Mouse (Mus musculus): ENCODE results near the gene Prrt3. TPM values are rescaled to one million over a fixed set of nuclear protein-coding genes. Genes with fewer than 3 reads are reported as not detected.

Gene Prrt3
- polyA plus RNA-seq, 1 experiment from 2014 or later, result 0.61 TPM

- Histone ChIP-seq H3K4me3 (ENCODE audit: low read depth, low read length) (peak overlapping the region; percentile 39), H3K27ac (ENCODE audit: low read length) (peak overlapping the region; percentile 76), H3K9ac (replicated peaks; ENCODE audit: low read depth, low read length) (peak overlapping the region; percentile 42), H3K4me1 (ENCODE audit: control insufficient read depth, insufficient read depth, low read length) (0 out of 2 replicates have a peak, but pooled peaks cover 3% of the 10 kb centered on the region), H3K4me2 (replicated peaks; ENCODE audit: low read depth, low read length) (peak overlapping the region; percentile 67), H3K36me3 (ENCODE audit: control insufficient read depth, insufficient read depth, low read length) (no peaks in the 10 kb centered on the region), H3K9me3 (ENCODE audit: control insufficient read depth, low read depth, low read length) (no peaks in the 10 kb centered on the region), H3K27me3 (ENCODE audit: control insufficient read depth, insufficient read depth, low read length) (peaks cover 11% of the 10 kb centered on the region; the same call in 1 of the 2 replicates)
- ATAC-seq (ENCODE audit: insufficient number of reproducible peaks, insufficient read depth, low FRiP score, low read depth), result peak; percentile 29; the same call in 1 of the 2 replicates
- 2% methylated on average over 64 of the region's 65 CpGs for WGBS
Observed at GRCm38 (mm10) chr6:113482477-113483099, 19.1 kb downstream of the Prrt3 start.

GRCm38 (mm10) chr6:113480555-113481373 lies 21.0 kb downstream of the Prrt3 start:
- H3K9ac ChIP-seq (replicated peaks; ENCODE audit: low read depth, low read length), result no peak overlapping the region
- ATAC-seq (ENCODE audit: insufficient number of reproducible peaks, insufficient read depth, low FRiP score, low read depth), result no peak
- H3K27me3 ChIP-seq (ENCODE audit: control insufficient read depth, insufficient read depth, low read length), result peaks cover 11% of the 10 kb centered on the region; the same call in 1 of the 2 replicates
- WGBS, result 53% methylated on average over 18 of the region's 18 CpGs
- H3K36me3 ChIP-seq (ENCODE audit: control insufficient read depth, insufficient read depth, low read length), result no peaks in the 10 kb centered on the region
- H3K4me1 ChIP-seq (ENCODE audit: control insufficient read depth, insufficient read depth, low read length), result 0 out of 2 replicates have a peak, but pooled peaks cover 3% of the 10 kb centered on the region
- H3K4me2 ChIP-seq (replicated peaks; ENCODE audit: low read depth, low read length), result no peak overlapping the region
- no peak overlapping the region for H3K4me3 ChIP-seq (ENCODE audit: low read depth, low read length)
- no peaks in the 10 kb centered on the region for H3K9me3 ChIP-seq (ENCODE audit: control insufficient read depth, low read depth, low read length)
- no peak overlapping the region for H3K27ac ChIP-seq (ENCODE audit: low read length)

GRCm38 (mm10) chr6:113478906-113479305 lies 22.8 kb downstream of the Prrt3 start:
- Histone ChIP-seq H3K27me3 (ENCODE audit: control insufficient read depth, insufficient read depth, low read length) (peaks cover 11% of the 10 kb centered on the region; the same call in 1 of the 2 replicates), H3K9ac (replicated peaks; ENCODE audit: low read depth, low read length) (no peak overlapping the region)
- ATAC-seq (ENCODE audit: insufficient number of reproducible peaks, insufficient read depth, low FRiP score, low read depth), result no peak

GRCm38 (mm10) chr6:113477353-113477752 lies 24.4 kb downstream of the Prrt3 start:
- Histone ChIP-seq H3K27ac (ENCODE audit: low read length) (no peak overlapping the region), H3K4me2 (replicated peaks; ENCODE audit: low read depth, low read length) (no peak overlapping the region), H3K27me3 (ENCODE audit: control insufficient read depth, insufficient read depth, low read length) (peaks cover 6% of the 10 kb centered on the region; the same call in 1 of the 2 replicates), H3K9me3 (ENCODE audit: control insufficient read depth, low read depth, low read length) (no peaks in the 10 kb centered on the region), H3K9ac (replicated peaks; ENCODE audit: low read depth, low read length) (no peak overlapping the region), H3K4me3 (ENCODE audit: low read depth, low read length) (no peak overlapping the region), H3K4me1 (ENCODE audit: control insufficient read depth, insufficient read depth, low read length) (no peaks in the 10 kb centered on the region), H3K36me3 (ENCODE audit: control insufficient read depth, insufficient read depth, low read length) (no peaks in the 10 kb centered on the region)
- no peak for ATAC-seq (ENCODE audit: insufficient number of reproducible peaks, insufficient read depth, low FRiP score, low read depth)
- 14% methylated on average over 7 of the region's 7 CpGs for WGBS

More at GRCm38 (mm10) chr6:113478906-113479305, 22.8 kb downstream of the Prrt3 start:
- WGBS, result 87% methylated on average over 10 of the region's 10 CpGs
- Histone ChIP-seq H3K9me3 (ENCODE audit: control insufficient read depth, low read depth, low read length) (no peaks in the 10 kb centered on the region), H3K4me1 (ENCODE audit: control insufficient read depth, insufficient read depth, low read length) (0 out of 2 replicates have a peak, but pooled peaks cover 1% of the 10 kb centered on the region), H3K4me2 (replicated peaks; ENCODE audit: low read depth, low read length) (no peak overlapping the region), H3K27ac (ENCODE audit: low read length) (no peak overlapping the region), H3K4me3 (ENCODE audit: low read depth, low read length) (no peak overlapping the region), H3K36me3 (ENCODE audit: control insufficient read depth, insufficient read depth, low read length) (no peaks in the 10 kb centered on the region)

- no peak for ATAC-seq (ENCODE audit: insufficient number of reproducible peaks, insufficient read depth, low FRiP score, low read depth)
- Histone ChIP-seq H3K4me2 (replicated peaks; ENCODE audit: low read depth, low read length) (no peak overlapping the region), H3K27ac (ENCODE audit: low read length) (no peak overlapping the region), H3K4me1 (ENCODE audit: control insufficient read depth, insufficient read depth, low read length) (peaks cover 17% of the 10 kb centered on the region; the same call in 1 of the 2 replicates), H3K9me3 (ENCODE audit: control insufficient read depth, low read depth, low read length) (no peaks in the 10 kb centered on the region), H3K9ac (replicated peaks; ENCODE audit: low read depth, low read length) (no peak overlapping the region), H3K36me3 (ENCODE audit: control insufficient read depth, insufficient read depth, low read length) (no peaks in the 10 kb centered on the region), H3K27me3 (ENCODE audit: control insufficient read depth, insufficient read depth, low read length) (0 out of 2 replicates have a peak, but pooled peaks cover 3% of the 10 kb centered on the region), H3K4me3 (ENCODE audit: low read depth, low read length) (no peak overlapping the region)
- WGBS, result 86% methylated on average over 6 of the region's 6 CpGs
Observed at GRCm38 (mm10) chr6:113473715-113474114, 28.0 kb downstream of the Prrt3 start.

GRCm38 (mm10) chr6:113473246-113473645 lies 28.5 kb downstream of the Prrt3 start:
- Histone ChIP-seq H3K4me2 (replicated peaks; ENCODE audit: low read depth, low read length) (no peak overlapping the region), H3K27ac (ENCODE audit: low read length) (no peak overlapping the region), H3K9ac (replicated peaks; ENCODE audit: low read depth, low read length) (no peak overlapping the region), H3K9me3 (ENCODE audit: control insufficient read depth, low read depth, low read length) (no peaks in the 10 kb centered on the region), H3K27me3 (ENCODE audit: control insufficient read depth, insufficient read depth, low read length) (0 out of 2 replicates have a peak, but pooled peaks cover 3% of the 10 kb centered on the region), H3K4me1 (ENCODE audit: control insufficient read depth, insufficient read depth, low read length) (peaks cover 17% of the 10 kb centered on the region; the same call in 1 of the 2 replicates), H3K36me3 (ENCODE audit: control insufficient read depth, insufficient read depth, low read length) (no peaks in the 10 kb centered on the region), H3K4me3 (ENCODE audit: low read depth, low read length) (no peak overlapping the region)
- 66% methylated on average over 2 of the region's 2 CpGs for WGBS
- ATAC-seq (ENCODE audit: insufficient number of reproducible peaks, insufficient read depth, low FRiP score, low read depth), result no peak

- Histone ChIP-seq H3K4me2 (replicated peaks; ENCODE audit: low read depth, low read length) (peak overlapping the region; percentile 57; the same call in 1 of the 2 replicates), H3K27ac (ENCODE audit: low read length) (no peak overlapping the region), H3K9me3 (ENCODE audit: control insufficient read depth, low read depth, low read length) (no peaks in the 10 kb centered on the region), H3K36me3 (ENCODE audit: control insufficient read depth, insufficient read depth, low read length) (no peaks in the 10 kb centered on the region), H3K27me3 (ENCODE audit: control insufficient read depth, insufficient read depth, low read length) (0 out of 2 replicates have a peak, but pooled peaks cover 3% of the 10 kb centered on the region), H3K4me1 (ENCODE audit: control insufficient read depth, insufficient read depth, low read length) (peaks cover 17% of the 10 kb centered on the region; the same call in 1 of the 2 replicates), H3K9ac (replicated peaks; ENCODE audit: low read depth, low read length) (no peak overlapping the region), H3K4me3 (ENCODE audit: low read depth, low read length) (no peak overlapping the region; the same call in 1 of the 2 replicates)
- ATAC-seq (ENCODE audit: insufficient number of reproducible peaks, insufficient read depth, low FRiP score, low read depth), result no peak
- WGBS, result 59% methylated on average over 10 of the region's 10 CpGs
Observed at GRCm38 (mm10) chr6:113472061-113472460, 29.7 kb downstream of the Prrt3 start.

GRCm38 (mm10) chr6:113471297-113471936 lies 30.3 kb downstream of the Prrt3 start, which contains the start of gene Il17rc:
Gene Il17rc, plus strand, starts transcription at chr6:113471427.
- peaks cover 17% of the 10 kb centered on the region; the same call in 1 of the 2 replicates for H3K4me1 ChIP-seq (ENCODE audit: control insufficient read depth, insufficient read depth, low read length)
- 22% methylated on average over 12 of the region's 12 CpGs for WGBS

More at GRCm38 (mm10) chr6:113471297-113471936, 30.3 kb downstream of the Prrt3 start, which contains the start of gene Il17rc:
- peak within 1 kb of the TSS; percentile 22 for H3K4me3 ChIP-seq (ENCODE audit: low read depth, low read length)
- 0 out of 2 replicates have a peak, but pooled peaks cover 3% of the 10 kb centered on the region for H3K27me3 ChIP-seq (ENCODE audit: control insufficient read depth, insufficient read depth, low read length)
- H3K36me3 ChIP-seq (ENCODE audit: control insufficient read depth, insufficient read depth, low read length), result no peaks in the 10 kb centered on the region
- ATAC-seq (ENCODE audit: insufficient number of reproducible peaks, insufficient read depth, low FRiP score, low read depth), result peak; percentile 66
- no peak within 1 kb of the TSS; the same call in 1 of the 2 replicates for H3K27ac ChIP-seq (ENCODE audit: low read length)
- peak within 1 kb of the TSS; percentile 57 for H3K4me2 ChIP-seq (replicated peaks; ENCODE audit: low read depth, low read length)
- H3K9me3 ChIP-seq (ENCODE audit: control insufficient read depth, low read depth, low read length), result no peaks in the 10 kb centered on the region
- 0 out of 2 replicates have a peak within 1 kb of the TSS, but pooled peaks have one; percentile 3 for H3K9ac ChIP-seq (replicated peaks; ENCODE audit: low read depth, low read length)
